Mouse (Mus musculus) intestine, postnatal 0 days (tissue): ENCODE data around the gene Becn1. TPM values are rescaled to one million over a fixed set of nuclear protein-coding genes. Genes with fewer than 3 reads are reported as not detected.

Experiments
- ATAC-seq: fragments of 200-750 bp; cut with Nextera tagmentation; 2 replicates; pipeline ENCODE4 v1.8.0; 2017; ENCODE audit warnings: mild to moderate bottlenecking, moderate TSS enrichment, moderate library complexity
- H3K27ac ChIP-seq: fragments of 300-500 bp; sonication (generic); 2 replicates; pipeline ENCODE4 v1.5.1; 2014; ENCODE audit warnings: mild to moderate bottlenecking, low read depth, low read length, moderate library complexity
- H3K27me3 ChIP-seq: fragments of 300-500 bp; sonication (generic); replicated peaks from 2 replicates; pipeline ENCODE4 v1.6.1; 2014; ENCODE audit warnings: low read length, mixed read lengths; ENCODE audit not compliant: control insufficient read depth, insufficient read depth
- H3K36me3 ChIP-seq: fragments of 300-500 bp; sonication (generic); 2 replicates; pipeline ENCODE4 v1.6.1; 2014; ENCODE audit warnings: mild to moderate bottlenecking, moderate library complexity; ENCODE audit not compliant: control insufficient read depth, insufficient read depth
- H3K4me1 ChIP-seq: fragments of 300-500 bp; sonication (generic); replicated peaks from 2 replicates; pipeline ENCODE4 v1.6.1; 2014; ENCODE audit warnings: antibody characterized with exemption, low read length, mixed read lengths; ENCODE audit not compliant: control insufficient read depth, insufficient read depth
- H3K4me2 ChIP-seq: fragments of 300-500 bp; sonication (generic); replicated peaks from 2 replicates; pipeline ENCODE4 v1.6.1; 2014; ENCODE audit warnings: low read depth, mild to moderate bottlenecking, moderate library complexity
- H3K4me3 ChIP-seq: fragments of 300-500 bp; sonication (generic); 2 replicates; pipeline ENCODE4 v1.5.1; 2014; ENCODE audit warnings: low read depth, low read length
- H3K9ac ChIP-seq: fragments of 300-500 bp; sonication (generic); 2 replicates; pipeline ENCODE4 v1.6.1; 2014; ENCODE audit warnings: mild to moderate bottlenecking, low read depth, low read length
- H3K9me3 ChIP-seq: fragments of 300-500 bp; sonication (generic); 2 replicates; pipeline ENCODE4 v1.6.1; 2016; ENCODE audit warnings: mixed run types; ENCODE audit not compliant: control insufficient read depth
- CTCF ChIP-seq: sonication (generic); IDR thresholded peaks from 2 replicates; pipeline ENCODE4 v1.5.1; 2016; ENCODE audit warnings: low read depth, mild to moderate bottlenecking, control low read depth, antibody characterized with exemption, moderate library complexity
- whole genome bisulfite sequencing: fragments of 180-500 bp; shearing (Covaris S2); extraction: QIAGEN DNeasy Blood & Tissue Kit; methylation state at CpG from one replicate; pipeline ENCODE4 v1.1.7; 2014; 5-methylcytosine and 5-hydroxymethylcytosine counted together
- polyA plus RNA-seq: library from polyadenylated mRNA; unstranded; fragments of >200 nt; fragmentation: Nextera tagmentation; extraction: Ambion mirVana; gene quantifications from 2 replicates; pipeline ENCODE4 v1.2.1, GENCODE M21; 2015

Becn1 gene
- polyA plus RNA-seq, 1 experiment from 2014 or later = 117 TPM

DNA sequence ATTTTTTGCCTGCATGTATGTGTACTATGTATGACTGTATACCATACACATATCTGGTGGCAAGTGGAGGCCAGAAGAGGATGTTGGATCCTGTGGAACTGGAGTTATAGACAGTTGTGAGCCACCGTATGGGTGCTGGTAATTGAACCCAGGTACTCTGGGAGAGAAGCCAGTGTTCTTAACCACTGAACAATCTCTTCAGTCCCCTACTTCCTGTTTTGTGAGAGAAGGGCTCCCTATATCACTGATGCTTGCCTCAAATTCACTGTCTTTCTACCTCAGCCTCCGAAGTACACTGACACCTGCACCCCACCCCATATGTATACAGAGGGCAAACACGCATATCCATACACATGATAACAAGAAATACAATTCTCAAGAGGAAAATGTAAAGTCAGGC is 9.0 kb upstream of the Becn1 start:
- ATAC-seq = no peak
- whole genome bisulfite sequencing = 85% methylated on average over 3 of the region's 3 CpGs
- Histone ChIP-seq H3K4me2 (no peak overlapping the region), H3K27ac (no peak overlapping the region), H3K27me3 (no peaks in the 10 kb centered on the region), H3K9me3 (no peaks in the 10 kb centered on the region), H3K36me3 (no peaks in the 10 kb centered on the region), H3K9ac (no peak overlapping the region), H3K4me3 (no peak overlapping the region), H3K4me1 (no peaks in the 10 kb centered on the region)
- TF ChIP-seq CTCF = no peak

DNA sequence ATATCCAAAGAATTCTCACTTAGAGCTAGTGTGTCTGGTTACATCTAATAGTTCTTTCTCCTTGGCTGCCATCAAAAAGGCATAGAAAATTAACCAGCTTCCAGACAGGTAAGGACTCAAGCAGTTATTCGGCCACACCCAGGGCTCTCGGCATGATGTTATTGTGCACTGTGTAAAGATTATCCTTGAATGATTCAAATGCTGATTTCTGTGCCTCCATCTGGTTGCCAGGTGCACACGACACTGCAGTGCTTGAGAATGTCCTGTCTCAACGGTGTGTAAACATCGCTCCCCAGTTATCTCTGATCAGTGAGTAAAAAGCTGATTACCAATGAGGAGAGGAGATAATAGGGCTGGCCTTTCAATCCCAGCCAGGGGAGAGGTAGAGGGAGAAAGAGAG is 5.7 kb upstream of the Becn1 start:
- no peak for ATAC-seq
- WGBS = 14% methylated on average over 5 of the region's 5 CpGs
- Histone ChIP-seq H3K4me2 (no peak overlapping the region), H3K9ac (no peak overlapping the region), H3K9me3 (no peaks in the 10 kb centered on the region), H3K4me1 (no peaks in the 10 kb centered on the region), H3K27ac (no peak overlapping the region), H3K4me3 (no peak overlapping the region), H3K36me3 (no peaks in the 10 kb centered on the region), H3K27me3 (no peaks in the 10 kb centered on the region)
- no peak for TF ChIP-seq CTCF

DNA sequence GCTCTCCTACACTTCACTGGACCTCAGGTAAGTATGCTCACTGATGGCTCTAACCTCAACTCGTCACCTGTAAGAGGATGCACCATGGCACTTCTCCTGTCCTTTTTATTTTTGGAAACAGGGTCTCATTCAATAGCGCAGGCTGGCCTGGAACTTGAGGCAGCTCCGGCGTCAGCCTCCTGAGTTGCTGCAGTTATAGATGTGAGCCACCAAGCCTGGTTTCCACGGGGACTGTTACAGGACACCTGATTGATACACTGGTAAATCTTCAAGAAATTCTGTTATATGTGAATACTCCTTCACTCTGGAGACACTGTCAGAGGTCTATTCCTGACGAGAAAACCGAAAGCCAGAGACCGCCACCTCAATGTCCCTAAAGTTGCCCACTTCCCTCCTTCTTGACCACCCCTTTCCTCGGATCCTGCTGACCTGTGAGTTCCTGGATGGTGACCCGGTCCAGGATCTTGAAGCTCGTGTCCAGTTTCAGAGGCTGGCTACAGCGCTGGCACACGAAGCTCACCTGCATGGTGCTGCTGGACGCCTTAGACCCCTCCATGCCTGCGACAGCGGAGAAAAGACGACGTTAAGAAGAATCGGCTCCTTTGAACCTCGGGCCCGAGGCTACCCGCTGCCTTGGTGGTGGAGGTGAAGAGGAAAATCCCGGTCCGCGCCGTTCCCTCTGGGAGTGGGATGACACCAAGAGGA is 635 bp downstream of the Becn1 start:
- 0 out of 2 replicates have a peak, but pooled peaks cover 3% of the 10 kb centered on the region for H3K4me1 ChIP-seq
- no peaks in the 10 kb centered on the region for H3K27me3 ChIP-seq
- H3K9ac ChIP-seq = peak overlapping the region; percentile 72
- H3K27ac ChIP-seq = peak overlapping the region; percentile 54
- peak overlapping the region; percentile 94 for H3K4me2 ChIP-seq
- peak overlapping the region; percentile 71 for H3K4me3 ChIP-seq
- peak; percentile 12; the same call in 1 of the 2 replicates for ATAC-seq
- TF ChIP-seq CTCF = no peak
- no peaks in the 10 kb centered on the region for H3K9me3 ChIP-seq
- peaks cover 17% of the 10 kb centered on the region for H3K36me3 ChIP-seq
- WGBS = 11% methylated on average over 26 of the region's 26 CpGs

DNA sequence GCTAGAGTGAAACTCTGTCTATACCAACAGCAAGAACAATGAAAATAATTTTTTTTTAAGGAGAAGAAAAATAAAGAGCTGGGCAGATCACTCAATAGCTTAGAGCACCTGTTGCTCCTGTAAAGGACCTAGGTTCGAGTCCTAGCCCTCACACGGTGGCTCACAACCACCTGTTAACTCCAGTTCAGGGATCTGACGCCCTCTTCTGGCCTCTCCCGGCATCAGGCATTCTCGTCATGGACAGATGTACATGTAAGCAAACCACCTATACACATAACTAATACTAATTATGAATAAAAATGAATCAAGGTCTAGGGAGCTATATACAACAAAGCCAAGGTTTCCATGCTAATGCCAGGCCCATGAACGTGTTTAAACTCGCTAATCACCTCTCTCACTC is 1.2 kb downstream of the Becn1 start:
- Histone ChIP-seq H3K27ac (no peak overlapping the region), H3K9me3 (no peaks in the 10 kb centered on the region), H3K9ac (peak overlapping the region; percentile 72), H3K27me3 (no peaks in the 10 kb centered on the region), H3K4me1 (0 out of 2 replicates have a peak, but pooled peaks cover 3% of the 10 kb centered on the region), H3K36me3 (peaks cover 22% of the 10 kb centered on the region), H3K4me2 (peak overlapping the region; percentile 94), H3K4me3 (peak overlapping the region; percentile 71)
- TF ChIP-seq CTCF = peak; percentile 47
- WGBS = 65% methylated on average over 7 of the region's 7 CpGs
- ATAC-seq = no peak

DNA sequence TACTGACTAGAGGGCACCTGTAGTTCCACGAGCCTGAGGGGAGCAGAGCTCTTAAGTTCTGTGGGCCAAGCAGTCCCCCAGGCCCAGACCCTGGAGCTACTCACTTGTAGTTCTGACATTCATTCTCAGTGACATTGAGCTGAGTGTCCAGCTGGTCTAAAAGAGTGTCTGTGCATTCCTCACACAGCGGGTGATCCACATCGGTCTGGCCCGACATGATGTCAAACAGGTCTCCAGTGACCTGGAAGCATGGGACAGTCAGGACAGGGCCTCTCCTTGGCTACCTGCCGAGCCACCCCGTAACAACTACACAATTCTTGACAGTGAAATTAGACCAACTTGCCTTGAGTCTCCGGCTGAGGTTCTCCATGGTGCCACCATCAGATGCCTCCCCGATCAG is 6.9 kb downstream of the Becn1 start:
- Histone ChIP-seq H3K4me3 (no peak overlapping the region), H3K9ac (no peak overlapping the region), H3K4me1 (no peaks in the 10 kb centered on the region), H3K36me3 (peaks cover 75% of the 10 kb centered on the region), H3K9me3 (no peaks in the 10 kb centered on the region), H3K4me2 (no peak overlapping the region), H3K27ac (no peak overlapping the region), H3K27me3 (no peaks in the 10 kb centered on the region)
- WGBS = 94% methylated on average over 8 of the region's 8 CpGs
- no peak for ATAC-seq
- TF ChIP-seq CTCF = no peak

DNA sequence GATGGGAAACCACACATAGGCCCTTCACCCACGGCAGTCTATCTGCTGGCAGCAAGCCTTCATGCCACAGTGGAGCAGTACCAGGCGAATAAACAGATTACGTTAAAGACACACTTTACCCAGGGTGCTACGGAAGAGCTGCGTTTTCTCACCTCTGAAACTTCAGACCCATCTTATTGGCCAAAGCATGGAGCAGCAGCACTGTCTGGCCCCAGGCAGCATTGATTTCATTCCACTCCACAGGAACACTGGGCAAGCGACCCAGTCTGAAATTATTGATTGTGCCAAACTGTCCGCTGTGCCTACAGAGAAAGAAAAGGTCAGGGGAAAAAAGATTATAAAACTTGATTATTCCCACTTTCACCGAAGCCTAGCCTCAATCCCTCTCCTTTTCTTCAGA is 10.9 kb downstream of the Becn1 start:
- no peak for TF ChIP-seq CTCF
- H3K4me2 ChIP-seq = no peak overlapping the region
- no peak overlapping the region for H3K9ac ChIP-seq
- H3K9me3 ChIP-seq = no peaks in the 10 kb centered on the region
- no peak for ATAC-seq
- H3K4me1 ChIP-seq = no peaks in the 10 kb centered on the region
- H3K4me3 ChIP-seq = no peak overlapping the region
- H3K27ac ChIP-seq = no peak overlapping the region
- 94% methylated on average over 8 of the region's 8 CpGs for WGBS
- peaks cover 81% of the 10 kb centered on the region for H3K36me3 ChIP-seq
- no peaks in the 10 kb centered on the region for H3K27me3 ChIP-seq
